Mouse (Mus musculus) gastrocnemius, postnatal 4 days (tissue): Measurements from ENCODE around the gene Klf16. TPM values are rescaled to one million over a fixed set of nuclear protein-coding genes. Genes with fewer than 3 reads are reported as not detected.
"Not testable (repeated sequence)": the region's sequence is repeated elsewhere in the genome, so short reads cannot be mapped to it uniquely, and the experiment has no call there.

Experiments
- DNase-seq, 2 experiments: peaks; one replicate each; pipeline ENCODE4 v3.0.0; 2021 to 2022; ENCODE audit warnings: low spot score in 2 of 2, mixed read lengths in 2 of 2
- total RNA-seq, 2 experiments: library from RNA; stranded (reverse); gene quantifications; 2 replicates each; pipeline ENCODE4 v1.2.3; 2021

Klf16 gene
- total RNA-seq, 2 experiments from 2014 or later = 7.5 to 8.5 TPM

- DNase-seq = no peak
These were observed 29.7 kb upstream of the Klf16 start for GRCm38 (mm10) chr10:80606737-80607350.

- no peak for DNase-seq
These were observed 29.2 kb upstream of the Klf16 start for GRCm38 (mm10) chr10:80606306-80606705.

- DNase-seq = not testable (repeated sequence)
These were observed 28.6 kb upstream of the Klf16 start, which contains the start of gene Gm49322 for GRCm38 (mm10) chr10:80605721-80606120. Gene Gm49322 (plus strand): TSS chr10:80606021.

- no peak for DNase-seq
These were observed 27.9 kb upstream of the Klf16 start for GRCm38 (mm10) chr10:80604988-80605387.

GRCm38 (mm10) chr10:80604001-80604509 lies 26.9 kb upstream of the Klf16 start:
- no peak for DNase-seq

- DNase-seq = no peak
These were observed 26.2 kb upstream of the Klf16 start for GRCm38 (mm10) chr10:80603364-80603763.

- peak; percentile 82 to 95 for DNase-seq
These were observed 25.7 kb upstream of the Klf16 start, which contains the start of the genes Scamp4 and Adat3 for GRCm38 (mm10) chr10:80602698-80603325. Gene Scamp4 (plus strand): TSS chr10:80602872. Gene Adat3 (plus strand): TSS chr10:80602880.

- DNase-seq = no peak
These were observed 19.2 kb upstream of the Klf16 start for GRCm38 (mm10) chr10:80596318-80596717.

GRCm38 (mm10) chr10:80589879-80590854 lies 13.0 kb upstream of the Klf16 start, which contains the start of gene Abhd17a:
Gene Abhd17a (minus strand): TSS chr10:80590341.
- peak; percentile 91 to 96 for DNase-seq

GRCm38 (mm10) chr10:80589127-80589878 lies 12.2 kb upstream of the Klf16 start:
- no peak for DNase-seq

- peak in 1 of 2 experiments; percentile 17 for DNase-seq
These were observed 10.2 kb upstream of the Klf16 start for GRCm38 (mm10) chr10:80587305-80587657.

- DNase-seq = peak in 1 of 2 experiments; percentile 30
These were observed 9.5 kb upstream of the Klf16 start for GRCm38 (mm10) chr10:80586407-80587304.

- no peak for DNase-seq
These were observed 8.5 kb upstream of the Klf16 start for GRCm38 (mm10) chr10:80585581-80585980.

GRCm38 (mm10) chr10:80584642-80585552 lies 7.8 kb upstream of the Klf16 start:
- no peak for DNase-seq

- DNase-seq = peak in 1 of 2 experiments; percentile 18
These were observed 6.9 kb upstream of the Klf16 start for GRCm38 (mm10) chr10:80584045-80584488.

GRCm38 (mm10) chr10:80583047-80583446 lies 5.9 kb upstream of the Klf16 start:
- DNase-seq = no peak

- DNase-seq = peak in 1 of 2 experiments; percentile 46
These were observed 1.8 kb upstream of the Klf16 start for GRCm38 (mm10) chr10:80578911-80579310.

GRCm38 (mm10) chr10:80578131-80578750 lies 1.1 kb upstream of the Klf16 start:
- DNase-seq = peak; percentile 72 to 86
